Mouse (Mus musculus): ENCODE measurements around the gene Dnajc28. TPM values are rescaled to one million over a fixed set of nuclear protein-coding genes. Genes with fewer than 3 reads are reported as not detected.

The Dnajc28 gene
- total RNA-seq, 2 experiments from 2014 or later: 5.6 to 8.7 TPM

DNA sequence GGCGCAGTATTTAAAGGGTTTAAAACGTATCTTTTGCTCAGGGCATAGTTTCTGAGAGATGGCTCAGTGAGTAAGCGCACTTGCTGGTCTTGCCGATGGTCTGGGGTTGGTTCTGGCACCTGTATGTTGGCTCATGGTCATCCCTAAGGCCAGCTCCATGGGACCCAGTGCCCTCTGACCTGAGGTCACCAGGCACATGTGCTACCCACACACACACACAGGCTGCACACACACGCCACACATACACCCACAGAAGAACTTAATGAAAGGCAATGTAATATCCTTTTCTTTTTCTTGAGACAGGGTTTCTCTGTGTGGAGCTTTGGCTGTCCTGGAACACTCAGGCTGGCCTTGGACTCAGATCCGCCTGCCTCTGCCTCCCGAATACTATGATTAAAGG lies 14.1 kb upstream of the Dnajc28 start:
- no peak for DNase-seq (ENCODE audit: low spot score in 2 of 2)

DNA sequence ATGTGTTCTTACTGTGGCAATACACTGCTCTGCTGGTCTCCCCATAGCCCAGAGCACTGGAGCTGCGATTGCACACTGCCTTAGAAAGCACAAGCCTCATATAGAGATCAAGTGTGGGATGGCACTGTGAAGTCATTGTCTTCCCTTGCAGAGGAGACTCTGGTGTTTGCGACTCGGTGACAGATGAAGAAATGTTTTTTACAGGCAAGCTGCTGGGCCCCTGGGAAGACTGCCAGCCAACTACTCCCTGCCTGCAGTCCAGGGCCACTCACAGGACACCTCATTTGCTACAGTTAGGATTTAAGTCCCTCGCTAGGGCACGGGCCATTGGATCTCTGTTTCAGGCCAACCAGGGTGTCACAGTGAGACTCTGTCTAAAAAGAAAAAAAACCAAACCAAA lies 13.6 kb upstream of the Dnajc28 start:
- DNase-seq (ENCODE audit: low spot score in 2 of 2): peak in 1 of 2 experiments; percentile 24

DNA sequence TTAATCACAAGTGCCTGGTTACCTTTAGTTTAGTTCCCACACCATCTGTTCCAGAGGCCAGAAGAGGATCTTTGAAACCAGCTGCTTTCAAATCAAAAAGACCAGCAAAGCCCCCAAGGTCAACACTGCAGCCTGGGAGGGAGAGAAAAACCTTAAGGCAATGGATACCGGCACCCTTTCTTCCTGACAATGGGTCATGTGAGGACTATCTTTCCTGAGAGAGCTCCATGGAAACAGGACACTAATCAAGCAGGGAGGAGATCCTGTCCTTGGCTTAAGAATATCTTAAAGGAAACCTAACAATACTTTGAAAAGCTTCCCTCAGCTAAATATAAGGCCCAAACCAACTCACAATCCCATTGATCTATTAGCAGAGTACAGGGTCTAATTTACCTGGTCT lies 11.8 kb upstream of the Dnajc28 start:
- no peak for DNase-seq (ENCODE audit: low spot score in 2 of 2)

DNA sequence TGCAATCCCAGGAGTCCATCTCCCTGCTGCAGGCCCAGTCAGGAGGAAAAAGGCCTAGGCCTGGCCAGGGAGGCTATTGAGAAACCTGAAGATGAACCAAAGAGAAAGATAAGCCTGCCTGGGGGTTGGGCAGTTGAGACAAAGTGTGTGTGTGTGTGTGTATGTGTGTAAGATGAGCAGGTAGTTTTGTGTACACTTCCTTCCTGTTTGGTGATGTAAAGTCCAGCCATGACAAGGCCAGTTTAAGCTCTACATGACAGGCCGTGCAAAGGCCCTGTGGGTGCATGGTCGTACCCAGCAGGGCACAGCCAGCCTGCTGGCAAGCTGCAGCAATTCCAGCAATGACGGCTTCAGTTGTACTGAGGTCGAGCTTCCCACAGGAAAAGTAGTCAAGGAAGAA lies 10.9 kb upstream of the Dnajc28 start:
- no peak for DNase-seq (ENCODE audit: low spot score in 2 of 2)

DNA sequence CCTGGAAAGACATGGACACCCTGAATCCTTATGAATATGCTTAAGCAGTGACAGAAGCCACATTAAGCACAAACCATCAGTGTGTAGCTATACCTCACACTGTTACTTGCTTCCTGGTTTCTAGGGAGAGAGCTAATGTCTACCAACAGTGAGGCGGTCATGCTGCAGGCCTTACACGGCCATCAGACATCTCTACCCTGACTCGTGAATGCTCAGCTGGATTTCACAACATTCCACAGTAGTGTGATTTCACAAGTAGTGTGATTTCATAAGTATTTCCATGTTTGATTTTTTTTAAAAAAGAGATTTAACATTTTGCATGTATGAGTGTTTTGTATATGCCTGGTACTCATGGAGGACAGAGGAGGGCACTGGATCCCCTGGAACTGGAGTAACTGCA lies 9.8 kb upstream of the Dnajc28 start:
- DNase-seq (ENCODE audit: low spot score in 2 of 2): no peak

DNA sequence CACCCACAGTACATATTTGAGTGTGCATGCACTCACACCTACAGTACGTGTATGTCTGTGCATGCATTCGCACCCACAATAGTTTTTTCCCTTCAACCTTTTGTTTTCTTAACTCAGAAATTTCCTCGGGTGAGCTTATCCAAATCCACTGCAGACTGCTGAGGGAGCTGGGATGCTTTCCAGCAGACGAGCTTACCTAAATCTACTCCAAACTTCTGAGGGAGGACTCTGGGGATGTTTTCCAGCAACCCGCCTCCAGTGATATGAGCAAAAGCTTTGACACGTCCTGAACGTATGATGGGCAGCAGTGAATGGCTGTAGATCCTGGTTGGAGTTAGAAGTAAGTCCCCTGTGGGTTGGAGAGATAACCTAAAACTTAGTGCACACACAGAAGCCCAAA lies 9.0 kb upstream of the Dnajc28 start:
- no peak for DNase-seq (ENCODE audit: low spot score in 2 of 2)

DNA sequence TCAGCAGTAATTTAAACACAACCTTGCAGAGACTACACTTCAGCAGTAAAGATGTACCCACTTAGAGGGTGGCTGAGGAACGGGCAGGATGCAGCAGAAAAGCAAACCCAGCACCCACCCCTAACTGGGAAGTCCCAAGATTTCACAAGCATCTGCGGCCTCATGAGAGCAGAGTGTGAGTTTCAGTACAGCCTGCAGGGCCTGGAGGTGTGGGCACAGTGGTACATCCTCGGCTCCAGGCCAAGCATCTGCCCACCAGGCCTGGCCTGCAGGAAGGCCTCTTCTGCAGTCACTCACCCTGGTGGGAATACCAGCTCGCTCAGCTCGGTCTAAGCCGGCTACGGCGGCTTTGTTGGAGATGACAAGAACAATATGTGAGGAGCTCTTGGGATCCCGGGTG lies 4.2 kb upstream of the Dnajc28 start:
- no peak for DNase-seq (ENCODE audit: low spot score in 2 of 2)

DNA sequence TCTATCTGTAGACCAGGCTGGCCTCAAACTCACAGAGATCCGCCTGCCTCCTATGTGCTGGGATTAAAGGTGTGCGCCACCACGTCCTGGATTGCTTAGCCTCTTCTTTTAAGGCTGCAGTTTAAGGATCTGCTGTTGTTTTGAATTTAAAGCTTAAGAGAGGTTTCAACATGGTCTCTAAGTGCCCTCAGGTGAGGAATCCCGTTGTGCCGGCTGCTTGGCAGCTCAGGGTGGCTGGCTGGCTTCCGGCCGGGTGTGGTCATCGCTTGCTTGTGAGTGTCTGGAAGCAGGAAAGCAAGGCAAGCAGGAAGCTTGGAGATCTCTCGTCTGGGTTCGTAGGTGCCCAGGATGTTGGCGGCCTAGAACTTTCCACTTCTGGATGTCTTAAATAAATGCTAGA lies 2.2 kb upstream of the Dnajc28 start:
- DNase-seq (ENCODE audit: low spot score in 2 of 2): no peak

DNA sequence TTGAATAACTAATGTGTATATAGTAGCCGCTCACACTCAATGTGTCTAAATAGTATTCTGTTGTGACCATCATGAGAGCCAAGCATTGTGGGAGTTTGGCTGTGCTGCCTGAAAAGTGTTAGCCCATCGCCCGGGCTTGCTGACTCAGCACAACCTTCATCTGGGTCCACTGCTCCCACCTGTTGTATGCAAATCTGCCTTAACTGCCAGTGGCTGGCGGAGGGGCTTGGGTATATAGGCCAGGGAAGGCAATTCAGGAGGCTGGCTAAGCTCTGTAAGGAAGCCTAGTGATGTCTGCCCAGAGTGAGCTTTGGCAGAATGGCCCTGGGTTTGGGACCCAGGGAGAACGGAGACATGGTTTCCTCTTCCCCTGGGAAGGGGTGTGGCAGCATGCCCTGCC lies 1.4 kb upstream of the Dnajc28 start:
- DNase-seq (ENCODE audit: low spot score in 2 of 2): no peak

DNA sequence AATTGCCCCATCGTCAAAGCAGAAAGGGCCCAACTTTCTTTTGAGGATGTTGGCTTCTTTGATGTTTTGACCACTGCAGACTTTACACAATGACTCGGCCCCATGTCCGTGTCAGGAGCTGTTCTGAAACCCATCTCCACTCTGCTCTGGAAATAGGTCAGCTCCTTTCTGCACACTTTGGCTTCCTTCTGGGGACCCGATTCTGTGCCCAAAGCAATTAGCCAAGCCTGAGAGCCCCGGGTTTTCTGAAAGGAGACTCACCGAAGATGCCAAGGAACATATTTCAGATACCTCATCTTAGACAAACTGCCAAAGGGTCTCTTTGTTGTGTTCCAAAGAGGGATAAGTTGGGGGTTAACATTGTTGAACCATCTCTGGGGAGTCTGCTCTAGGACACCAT lies 4.3 kb downstream of the Dnajc28 start:
- no peak for DNase-seq (ENCODE audit: low spot score in 2 of 2)

DNA sequence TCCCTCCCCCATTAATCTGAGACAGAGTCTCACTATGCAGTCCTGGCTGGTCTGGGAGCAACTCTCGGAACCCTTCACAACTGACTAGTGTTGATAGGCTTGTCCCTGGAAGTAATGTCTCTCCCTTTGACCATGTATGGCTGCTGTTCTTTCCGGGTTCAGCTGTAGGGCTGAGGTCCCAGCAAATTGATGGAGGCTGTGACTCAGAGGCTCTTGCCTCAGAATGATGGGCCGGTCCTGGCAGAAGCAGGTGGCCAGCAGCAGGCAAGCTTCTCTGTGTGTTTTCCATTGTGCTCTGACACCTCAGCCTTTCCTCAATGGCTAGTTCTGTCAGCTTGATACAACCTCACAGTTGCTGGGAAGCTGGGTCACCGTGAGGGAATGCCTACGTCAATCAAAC lies 6.3 kb downstream of the Dnajc28 start:
- no peak for DNase-seq (ENCODE audit: low spot score in 2 of 2)

DNA sequence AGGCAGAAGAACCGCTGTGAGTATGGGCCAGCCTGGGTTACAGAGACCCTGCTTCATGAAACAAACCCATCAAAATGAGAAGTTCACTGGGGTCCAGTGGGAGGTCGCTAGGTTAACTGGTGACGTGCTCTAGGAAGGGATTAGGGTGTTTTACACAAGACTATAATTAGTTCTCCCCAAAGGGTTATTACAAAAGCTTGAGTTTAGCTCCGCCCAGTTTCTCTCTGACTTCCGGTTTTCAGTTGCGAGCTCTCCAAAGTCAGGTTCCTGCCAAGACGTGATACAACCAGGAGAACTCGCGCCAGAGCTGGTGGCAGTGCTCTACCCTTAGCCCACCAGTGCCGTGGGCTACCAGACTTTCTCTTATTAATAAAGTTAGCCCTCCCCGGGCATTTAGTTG lies 7.6 kb downstream of the Dnajc28 start:
- no peak for DNase-seq (ENCODE audit: low spot score in 2 of 2)

DNA sequence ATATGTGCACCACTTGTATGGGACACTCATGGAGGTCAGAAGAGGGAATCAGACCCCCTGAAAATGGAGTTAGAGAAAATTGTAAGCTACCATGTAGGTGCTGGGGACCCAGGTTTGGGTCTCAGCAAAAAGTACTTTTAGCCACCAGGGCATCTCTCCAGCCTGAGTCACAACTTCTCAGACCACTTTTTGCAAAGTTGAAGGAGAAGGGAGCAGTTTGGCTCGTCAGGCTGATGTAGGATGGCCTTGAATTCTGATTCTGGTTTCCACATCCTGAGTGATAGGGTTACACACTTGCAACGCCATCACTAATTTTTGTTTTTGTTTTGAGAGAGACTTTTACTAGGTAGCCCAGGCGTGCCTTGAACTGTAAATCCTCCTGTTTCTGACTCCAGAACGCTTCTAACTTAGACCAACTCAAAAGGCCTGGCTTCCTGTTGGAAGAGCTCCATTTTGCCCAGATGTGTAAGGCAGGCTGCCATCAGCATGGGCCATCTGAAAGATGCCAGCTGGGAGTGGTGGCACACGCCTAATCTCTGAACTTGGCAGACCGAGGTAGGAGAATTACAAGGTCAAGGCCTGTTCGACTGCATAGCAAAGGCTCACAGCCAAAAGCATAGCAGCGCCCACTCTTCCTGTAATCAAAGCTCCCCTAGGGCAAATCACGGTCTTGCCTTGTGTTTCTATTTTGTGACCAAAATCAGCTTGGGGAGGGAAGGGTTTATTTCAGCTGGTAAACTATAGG lies 9.2 kb downstream of the Dnajc28 start:
- DNase-seq (ENCODE audit: low spot score in 2 of 2): no peak

DNA sequence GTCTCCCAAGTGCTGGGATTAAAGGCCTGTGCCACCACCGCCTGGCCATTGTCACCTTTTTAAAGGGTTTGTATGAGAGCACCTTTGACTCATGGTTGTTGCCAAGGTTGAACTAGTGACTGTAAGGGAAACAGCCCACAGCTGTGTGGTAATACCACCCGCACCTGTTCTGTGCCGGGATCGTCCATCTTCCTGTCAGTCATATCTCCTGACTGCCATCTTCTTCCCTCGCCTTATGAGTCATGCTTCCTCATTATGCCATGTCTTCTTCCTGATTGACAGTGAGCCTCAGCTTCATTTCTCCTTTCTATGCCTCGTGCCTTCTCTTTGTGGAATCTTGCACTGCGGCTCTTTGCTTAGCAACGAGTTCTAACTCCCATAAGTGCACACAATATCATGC lies 11.9 kb downstream of the Dnajc28 start:
- DNase-seq (ENCODE audit: low spot score in 2 of 2): no peak

DNA sequence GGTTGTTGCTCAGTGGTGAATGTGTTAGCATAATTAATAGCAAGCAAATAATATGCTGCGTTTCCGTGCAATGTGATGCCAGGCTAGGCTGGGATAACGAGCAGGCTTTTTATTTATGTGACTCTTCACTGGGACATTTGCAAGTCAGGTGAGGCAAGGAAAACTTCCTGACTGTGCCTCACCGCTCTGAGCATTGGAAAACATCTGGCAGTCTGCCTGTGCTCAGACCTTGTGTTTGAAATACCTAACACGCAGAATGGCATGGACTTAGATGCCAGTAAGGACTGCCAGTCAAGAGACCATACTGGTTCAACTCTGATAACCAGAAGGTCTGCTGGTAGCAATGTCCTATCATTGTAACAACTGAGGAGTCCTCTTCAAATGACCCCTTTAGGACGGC lies 13.7 kb downstream of the Dnajc28 start:
- DNase-seq (ENCODE audit: low spot score in 2 of 2): no peak

DNA sequence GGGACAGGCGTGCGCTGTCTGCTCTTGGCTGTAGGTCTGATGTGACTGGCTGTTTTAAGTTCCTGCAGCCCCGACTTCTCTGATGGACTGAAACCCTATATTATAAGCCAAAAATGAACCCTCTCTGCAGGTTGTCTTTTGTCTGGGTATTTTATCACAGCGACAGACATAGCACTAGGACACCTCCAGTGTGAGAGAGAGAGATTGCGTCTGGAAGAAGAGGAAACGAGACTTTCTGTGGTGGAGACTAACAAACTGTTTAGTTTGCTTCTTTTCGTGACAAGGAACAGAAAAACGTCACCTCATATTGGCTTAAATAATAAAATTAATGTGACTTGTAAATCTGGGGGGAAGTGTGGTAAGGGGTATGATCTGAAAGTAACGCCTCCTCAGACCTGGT lies 17.1 kb downstream of the Dnajc28 start:
- no peak for DNase-seq (ENCODE audit: low spot score in 2 of 2)

DNA sequence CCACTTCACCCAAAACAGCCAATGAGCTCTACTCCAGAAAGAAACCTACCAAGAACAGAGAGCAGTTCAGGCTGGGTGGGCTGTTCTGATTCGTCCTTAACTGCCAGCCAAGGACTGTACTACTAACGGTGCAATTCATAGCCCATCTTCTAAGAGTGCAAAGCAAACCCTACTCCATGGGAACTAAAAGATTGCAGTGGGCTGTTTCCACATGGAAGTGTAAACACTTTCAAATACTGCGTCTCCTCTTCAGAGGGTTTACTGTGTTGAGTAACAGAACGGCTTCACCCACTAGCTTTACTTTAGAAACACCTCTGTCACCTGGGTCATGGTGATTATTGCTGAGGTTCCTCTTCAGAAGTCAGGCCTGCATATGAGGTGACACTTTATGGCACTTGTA lies 17.7 kb downstream of the Dnajc28 start:
- DNase-seq (ENCODE audit: low spot score in 2 of 2): no peak

DNA sequence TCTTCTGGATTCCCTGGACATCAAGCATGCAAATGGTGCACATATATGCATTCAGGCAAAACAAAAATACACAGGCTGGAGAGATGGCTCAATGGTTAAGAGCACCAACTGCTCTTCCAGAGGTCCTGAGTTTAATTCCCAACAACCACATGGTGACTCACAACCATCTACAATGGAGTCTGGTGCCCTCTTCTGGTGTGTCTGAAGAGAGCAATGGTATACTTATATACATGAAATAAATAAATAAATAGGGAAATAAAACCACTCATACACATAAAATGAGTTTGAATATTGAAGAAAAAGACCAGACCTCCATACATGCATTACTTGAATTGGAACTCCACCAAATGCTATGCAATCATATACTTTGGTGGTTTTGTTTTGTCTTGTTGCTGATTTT lies 19.6 kb downstream of the Dnajc28 start:
- DNase-seq (ENCODE audit: low spot score in 2 of 2): no peak

DNA sequence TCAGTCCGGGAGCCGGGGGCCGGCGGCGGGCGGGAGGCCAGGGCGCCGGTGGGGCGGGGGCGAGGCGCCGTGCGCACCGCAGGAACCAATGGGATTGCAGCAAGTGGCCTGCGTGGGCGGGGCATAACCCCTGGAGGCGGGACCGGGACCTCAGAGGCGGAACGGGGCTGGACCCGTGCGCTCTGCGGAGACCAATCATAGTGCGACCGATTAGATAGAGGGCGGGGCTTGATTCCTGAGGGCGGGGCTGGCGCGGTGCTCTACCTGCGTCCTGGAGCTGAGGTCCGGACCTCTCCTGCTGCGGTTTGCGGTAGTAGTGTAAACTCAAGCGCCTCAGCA lies 21.2 kb downstream of the Dnajc28 start, which contains the start of gene Tmem50b:
TSS of gene Tmem50b (minus strand) at position 129 of the 339 bp plus-strand sequence.
- peak; percentile 95 to 98 for DNase-seq (ENCODE audit: low spot score in 2 of 2)

DNA sequence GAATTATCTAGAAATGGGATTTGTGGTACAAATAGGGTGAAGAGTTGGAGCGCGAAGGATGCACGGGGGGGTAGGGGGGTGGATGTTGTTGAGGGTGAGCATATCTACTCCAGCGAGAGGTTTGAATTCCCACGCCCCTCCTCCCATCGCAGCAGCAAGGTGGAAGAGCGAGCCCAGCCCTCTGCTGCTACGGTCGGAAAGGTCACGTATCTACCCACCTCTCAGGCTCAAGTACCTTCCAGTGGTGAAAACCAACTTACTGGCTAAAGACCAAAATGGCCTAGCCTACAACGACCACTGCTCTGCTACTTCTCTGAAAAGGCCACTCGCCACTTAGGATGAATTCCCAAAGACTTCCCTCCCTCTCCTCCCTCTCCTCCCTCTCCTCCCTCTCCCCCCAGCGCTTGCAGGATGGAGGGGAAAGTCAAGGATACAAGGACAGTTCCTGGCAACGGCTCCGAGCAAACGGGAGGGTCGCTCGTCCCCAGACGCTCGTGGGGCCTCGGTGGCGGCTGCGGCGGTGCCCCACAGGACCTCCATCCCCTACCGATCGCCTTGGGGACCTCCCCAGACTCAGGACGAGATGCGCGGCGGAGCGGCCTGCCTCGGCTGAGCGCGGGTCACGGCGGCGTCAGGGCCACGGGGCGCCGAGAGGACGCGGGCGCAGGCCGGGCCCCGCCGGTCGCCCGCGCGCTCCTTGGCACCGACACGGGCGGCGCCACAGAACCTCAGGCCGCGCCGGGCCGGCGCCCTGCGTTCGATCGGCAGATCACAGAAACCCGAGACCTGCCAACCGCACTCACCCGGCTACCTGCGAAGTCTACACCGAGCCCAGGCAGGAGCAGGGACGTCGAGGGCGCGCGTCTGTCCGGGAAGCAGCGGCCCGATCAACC lies 21.8 kb downstream of the Dnajc28 start:
- no peak for DNase-seq (ENCODE audit: low spot score in 2 of 2)

DNA sequence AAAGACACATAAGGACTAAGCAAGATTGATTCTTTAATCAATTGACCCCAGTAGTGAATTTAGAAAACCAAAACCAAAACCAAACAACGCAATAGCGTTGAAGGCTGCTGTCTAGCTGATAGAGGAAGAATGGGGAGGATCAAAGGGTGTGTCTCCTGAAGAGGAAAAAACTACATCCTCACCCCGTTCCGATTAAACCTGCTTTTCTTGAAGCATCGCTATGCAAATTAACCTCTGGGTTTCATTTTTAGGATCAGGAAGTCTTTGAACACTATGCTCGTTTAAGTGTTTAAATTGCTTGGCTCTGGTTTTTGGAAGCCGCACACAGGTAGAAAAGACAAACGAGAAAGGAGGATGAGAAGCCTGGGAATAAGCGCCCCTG lies 22.4 kb downstream of the Dnajc28 start:
- no peak for DNase-seq (ENCODE audit: low spot score in 2 of 2)

DNA sequence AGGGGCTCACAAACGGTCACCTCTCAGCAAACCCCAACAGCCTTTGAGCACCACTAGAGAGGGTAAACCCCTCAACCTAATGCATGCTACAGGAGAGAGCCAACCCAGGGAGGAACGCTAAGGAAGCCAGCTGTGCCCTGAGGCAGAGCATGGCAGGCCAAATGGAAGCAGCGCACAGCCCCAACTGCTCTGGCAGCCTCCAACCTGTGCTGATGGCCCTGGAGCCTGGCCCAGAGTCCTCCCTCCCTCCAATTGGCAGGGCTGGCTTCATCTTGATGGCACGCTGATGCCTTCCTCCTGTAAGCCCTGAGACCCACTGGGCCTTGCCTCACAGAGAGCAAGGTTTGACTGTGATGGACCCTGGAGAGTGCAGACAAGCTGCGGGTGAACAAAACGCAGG lies 23.8 kb downstream of the Dnajc28 start:
- DNase-seq (ENCODE audit: low spot score in 2 of 2): no peak

DNA sequence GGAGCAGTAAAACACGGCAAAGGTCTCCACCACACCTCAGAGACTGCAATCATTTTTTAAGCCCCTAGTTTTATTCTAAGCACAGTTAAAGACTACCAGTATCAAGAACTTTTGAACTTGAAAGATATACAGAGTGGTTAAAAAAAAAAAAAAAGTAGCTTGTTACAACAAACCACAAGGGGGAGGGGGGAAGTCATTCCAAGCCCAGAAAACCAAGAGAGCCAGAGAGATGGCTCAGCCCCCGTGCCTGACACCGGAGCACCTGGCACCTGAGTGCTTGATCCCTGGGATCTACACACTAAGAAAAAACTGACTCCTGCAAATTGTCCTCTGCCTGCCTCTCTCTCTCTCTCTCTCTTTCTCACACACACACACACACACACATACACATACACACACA lies 25.6 kb downstream of the Dnajc28 start:
- no peak for DNase-seq (ENCODE audit: low spot score in 2 of 2)
